Mouse (Mus musculus) MEL (cell line): ENCODE data around the gene Ikzf1. TPM values are rescaled to one million over a fixed set of nuclear protein-coding genes. Genes with fewer than 3 reads are reported as not detected.

Source experiments
- DNase-seq: peaks from one replicate; pipeline ENCODE4 v3.0.0; 2011; ENCODE audit warnings: low read depth, low spot score
- H3K27ac ChIP-seq: 2 replicates; pipeline ENCODE4 v1.5.1; 2012; ENCODE audit warnings: low read depth, mild to moderate bottlenecking, control low read depth, low read length, moderate library complexity; ENCODE audit not compliant: control insufficient read depth
- H3K27me3 ChIP-seq, 2 experiments: fragments of 150-350 bp in 1 of 2; sonication (generic) in 1 of 2; 2 replicates each; pipeline ENCODE4 v1.6.1; 2012; ENCODE audit warnings: low read length in 2 of 2, mild to moderate bottlenecking in 2 of 2, improper control_type of control experiment in 1 of 2, moderate library complexity in 1 of 2; ENCODE audit not compliant: insufficient read depth in 2 of 2, control insufficient read depth in 1 of 2
- H3K36me3 ChIP-seq, 2 experiments: 2 replicates each; pipeline ENCODE4 v1.6.1; 2012 to 2014; ENCODE audit warnings: low read length in 2 of 2, improper control_type of control experiment in 1 of 2, inconsistent platforms in 1 of 2, mild to moderate bottlenecking in 1 of 2; ENCODE audit not compliant: insufficient read depth in 2 of 2, control insufficient read depth in 1 of 2
- H3K4me1 ChIP-seq, 2 experiments: fragments of 150-350 bp in 1 of 2; sonication (generic) in 1 of 2; 2 replicates each; pipeline ENCODE4 v1.6.1; 2012; ENCODE audit warnings: low read length in 2 of 2, improper control_type of control experiment in 1 of 2, mild to moderate bottlenecking in 1 of 2; ENCODE audit not compliant: insufficient read depth in 2 of 2, control insufficient read depth in 1 of 2
- H3K4me3 ChIP-seq, 2 experiments: fragments of 150-350 bp in 1 of 2; sonication (generic) in 1 of 2; 2 replicates each; pipeline ENCODE4 v1.5.1; 2012; ENCODE audit warnings: low read depth in 2 of 2, low read length in 2 of 2, mild to moderate bottlenecking in 2 of 2, moderate library complexity in 2 of 2, control low read depth in 1 of 2, improper control_type of control experiment in 1 of 2; ENCODE audit not compliant: control insufficient read depth in 1 of 2, insufficient read depth in 1 of 2
- H3K79me2 ChIP-seq: 2 replicates; pipeline ENCODE4 v1.6.1; 2012; ENCODE audit warnings: mild to moderate bottlenecking, low read length, moderate library complexity; ENCODE audit not compliant: control insufficient read depth, poor library complexity, insufficient read depth
- H3K9ac ChIP-seq: 2 replicates; pipeline ENCODE4 v1.6.1; 2012; ENCODE audit warnings: low read depth, mild to moderate bottlenecking, control low read depth, low read length, moderate library complexity; ENCODE audit not compliant: control insufficient read depth, poor library complexity, severe bottlenecking
- H3K9me3 ChIP-seq: fragments of 150-350 bp; sonication (generic); replicated peaks from 2 replicates; pipeline ENCODE4 v1.6.1; 2012; ENCODE audit warnings: mild to moderate bottlenecking, low read length, improper control_type of control experiment, moderate library complexity; ENCODE audit not compliant: insufficient read depth
- CHD2 ChIP-seq: IDR thresholded peaks from 2 replicates; pipeline ENCODE4 v1.6.1; 2011; ENCODE audit warnings: low read length, improper control_type of control experiment
- CTCF ChIP-seq, 3 experiments: IDR thresholded peaks in 2 of 3; conservative IDR thresholded peaks in 1 of 3; 2 replicates each; pipeline ENCODE4 v1.5.1; 2011 to 2012; ENCODE audit warnings: low read length in 3 of 3, low read depth in 2 of 3, mild to moderate bottlenecking in 2 of 3, improper control_type of control experiment in 1 of 3, inconsistent platforms in 1 of 3, mixed read lengths in 1 of 3, moderate library complexity in 1 of 3; ENCODE audit not compliant: control insufficient read depth in 1 of 3, insufficient read depth in 1 of 3, poor library complexity in 1 of 3, severe bottlenecking in 1 of 3
- EP300 ChIP-seq, 2 experiments: IDR thresholded peaks; 2 replicates each; pipeline ENCODE4 v1.6.1; 2011; ENCODE audit warnings: improper control_type of control experiment in 2 of 2, low read length in 2 of 2, low read depth in 1 of 2, mild to moderate bottlenecking in 1 of 2
- ETS1 ChIP-seq: IDR thresholded peaks from 2 replicates; pipeline ENCODE4 v1.6.1; 2012; ENCODE audit warnings: low read depth, mild to moderate bottlenecking, inconsistent platforms, low read length, improper control_type of control experiment, moderate library complexity
- GABPA ChIP-seq: IDR thresholded peaks from 2 replicates; pipeline ENCODE4 v1.6.1; 2012; ENCODE audit warnings: low read depth, mild to moderate bottlenecking, inconsistent platforms, low read length, improper control_type of control experiment, moderate library complexity
- GATA1 ChIP-seq: IDR thresholded peaks from 2 replicates; pipeline ENCODE4 v1.6.1; 2011; ENCODE audit warnings: low read depth, low read length, improper control_type of control experiment
- HCFC1 ChIP-seq: IDR thresholded peaks from 2 replicates; pipeline ENCODE4 v1.6.1; 2012; ENCODE audit warnings: low read depth, mild to moderate bottlenecking, inconsistent platforms, low read length, improper control_type of control experiment, moderate library complexity
- JUND ChIP-seq: IDR thresholded peaks from 2 replicates; pipeline ENCODE4 v1.6.1; 2011; ENCODE audit warnings: low read depth, mild to moderate bottlenecking, improper control_type of control experiment, low read length
- KAT2A ChIP-seq: conservative IDR thresholded peaks from 2 replicates; pipeline ENCODE4 v1.6.1; 2012; ENCODE audit warnings: low read depth, low read length, improper control_type of control experiment, inconsistent platforms
- MAFK ChIP-seq: IDR thresholded peaks from 2 replicates; pipeline ENCODE4 v1.6.1; 2011; ENCODE audit warnings: low read depth, mild to moderate bottlenecking, low read length, improper control_type of control experiment, borderline replicate concordance
- MAX ChIP-seq: IDR thresholded peaks from 2 replicates; pipeline ENCODE4 v1.6.1; 2011; ENCODE audit warnings: low read length, improper control_type of control experiment
- MAZ ChIP-seq: IDR thresholded peaks from 2 replicates; pipeline ENCODE4 v1.6.1; 2012; ENCODE audit warnings: low read depth, mild to moderate bottlenecking, inconsistent platforms, low read length, improper control_type of control experiment
- MYB ChIP-seq: IDR thresholded peaks from 2 replicates; pipeline ENCODE4 v1.6.1; 2011; ENCODE audit warnings: mild to moderate bottlenecking, low read depth, low read length, improper control_type of control experiment
- NRF1 ChIP-seq: IDR thresholded peaks from 2 replicates; pipeline ENCODE4 v1.6.1; 2014; ENCODE audit warnings: low read depth, mild to moderate bottlenecking, inconsistent platforms, low read length, improper control_type of control experiment, moderate library complexity; ENCODE audit not compliant: poor library complexity, insufficient read depth, severe bottlenecking
- POLR2AphosphoS5 ChIP-seq: IDR thresholded peaks from 2 replicates; pipeline ENCODE4 v1.6.1; 2012; ENCODE audit warnings: low read depth, borderline replicate concordance, mild to moderate bottlenecking, inconsistent platforms, low read length, moderate library complexity, mixed read lengths
- RAD21 ChIP-seq: IDR thresholded peaks from 2 replicates; pipeline ENCODE4 v1.6.1; 2011; ENCODE audit warnings: mild to moderate bottlenecking, low read depth, low read length, improper control_type of control experiment
- RCOR1 ChIP-seq: IDR thresholded peaks from 2 replicates; pipeline ENCODE4 v1.6.1; 2012; ENCODE audit warnings: low read depth, mild to moderate bottlenecking, inconsistent platforms, low read length, improper control_type of control experiment
- SMC3 ChIP-seq: IDR thresholded peaks from 2 replicates; pipeline ENCODE4 v1.6.1; 2011; ENCODE audit warnings: low read depth, low read length, improper control_type of control experiment
- TAL1 ChIP-seq: IDR thresholded peaks from 2 replicates; pipeline ENCODE4 v1.6.1; 2012; ENCODE audit warnings: mild to moderate bottlenecking, inconsistent platforms, low read length, moderate library complexity, mixed read lengths
- TCF12 ChIP-seq: IDR thresholded peaks from 2 replicates; pipeline ENCODE4 v1.6.1; 2014; ENCODE audit warnings: low read depth, mild to moderate bottlenecking, inconsistent platforms, low read length, improper control_type of control experiment, moderate library complexity
- USF2 ChIP-seq, 2 experiments: IDR thresholded peaks; 2 replicates each; pipeline ENCODE4 v1.6.1; 2011 to 2012; ENCODE audit warnings: improper control_type of control experiment in 2 of 2, low read length in 2 of 2, borderline replicate concordance in 1 of 2, inconsistent platforms in 1 of 2, low read depth in 1 of 2, mild to moderate bottlenecking in 1 of 2; ENCODE audit not compliant: insufficient read depth in 1 of 2
- polyA plus RNA-seq, 2 experiments: library from polyadenylated mRNA; stranded (reverse) in 1 of 2; unstranded in 1 of 2; fragments of >175 nt in 1 of 2; fragments of >200 nt in 1 of 2; gene quantifications; 2 replicates each; pipeline versions ENCODE4 v1.2.1 to v1.2.4; 2012; ENCODE audit warnings: low replicate concordance in 2 of 2, low read depth in 1 of 2; ENCODE audit not compliant: insufficient read length in 2 of 2, insufficient read depth in 1 of 2, missing spikeins in 1 of 2
- total RNA-seq: library from RNA; depleted of rRNA; stranded (reverse); fragments of 300-350 nt; gene quantifications from 2 replicates; pipeline ENCODE4 v1.2.3, GENCODE M21; 2012

Gene Ikzf1
- total and polyA plus RNA-seq, 3 experiments, result 28.0 to 128 (median 90.6) TPM

DNA sequence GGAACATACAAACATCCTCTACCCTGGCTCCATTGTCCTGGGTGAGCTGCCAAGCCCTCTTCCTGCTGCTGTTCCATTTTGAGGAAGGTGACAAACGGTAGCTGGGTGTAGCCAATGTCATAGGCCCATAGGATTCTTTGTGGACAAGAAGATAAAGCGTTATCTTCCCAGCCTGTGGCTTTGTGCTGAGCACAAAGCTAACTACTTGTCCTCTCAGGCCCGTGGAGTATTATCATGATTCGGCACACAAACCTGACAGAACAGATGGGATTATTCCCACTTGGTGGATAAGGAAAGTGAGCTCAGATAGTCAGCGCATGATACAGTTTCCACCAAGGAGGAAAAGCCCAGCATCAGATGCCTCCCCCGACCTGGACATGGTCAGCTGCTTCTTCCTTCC is 50.4 kb downstream of the Ikzf1 start (continued):
- TF ChIP-seq EP300 (IDR thresholded peaks at IDR 0.05; ENCODE audit: low read depth in 1 of 2, low read length in 2 of 2), result peak; percentile 100
- TF ChIP-seq POLR2AphosphoS5, result no peak

DNA sequence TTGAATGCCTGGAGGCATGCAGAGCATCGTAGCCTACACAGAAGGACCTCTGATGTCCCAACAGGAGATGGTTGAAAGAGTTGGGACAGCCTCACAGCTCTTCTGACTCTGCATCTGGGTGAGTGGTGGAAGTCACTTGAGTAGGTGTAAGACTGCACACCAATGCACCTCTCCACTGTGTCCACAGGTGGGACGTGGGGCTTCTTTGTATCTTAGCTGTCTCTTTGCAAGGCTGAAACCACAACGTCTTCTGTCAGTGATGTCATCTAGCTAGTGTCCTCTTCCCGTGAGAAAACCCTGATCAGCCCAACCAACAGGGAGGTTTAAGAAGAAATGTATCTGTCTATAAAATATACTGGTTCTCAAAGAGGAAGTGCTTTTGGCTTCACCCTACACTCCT is 52.1 kb downstream of the Ikzf1 start:
- Histone ChIP-seq H3K27me3 (no peaks in the 10 kb centered on the region), H3K9ac (no peak overlapping the region)
- TF ChIP-seq MAZ (no peak), JUND (no peak), ETS1 (peak; percentile 66), RCOR1 (no peak), GATA1 (no peak), NRF1 (no peak), GABPA (no peak), KAT2A (no peak), EP300 (IDR thresholded peaks at IDR 0.05; ENCODE audit: low read depth in 1 of 2, low read length in 2 of 2) (0 out of 4 replicates have a peak, but pooled peaks of 1 of the 2 experiments have one; percentile 13)
- TF ChIP-seq, all 39 proteins: peak for 2
- Histone ChIP-seq H3K36me3 (peaks cover 27 to 81% of the 10 kb centered on the region in 2 experiments), H3K27ac (peak overlapping the region; percentile 86), H3K4me3 (no peak overlapping the region), H3K4me1 (peaks cover 53 to 61% of the 10 kb centered on the region in 2 experiments), H3K9me3 (no peaks in the 10 kb centered on the region), H3K79me2 (peaks cover 22% of the 10 kb centered on the region; the same call in 1 of the 2 replicates)
- DNase-seq, result peak; percentile 73

DNA sequence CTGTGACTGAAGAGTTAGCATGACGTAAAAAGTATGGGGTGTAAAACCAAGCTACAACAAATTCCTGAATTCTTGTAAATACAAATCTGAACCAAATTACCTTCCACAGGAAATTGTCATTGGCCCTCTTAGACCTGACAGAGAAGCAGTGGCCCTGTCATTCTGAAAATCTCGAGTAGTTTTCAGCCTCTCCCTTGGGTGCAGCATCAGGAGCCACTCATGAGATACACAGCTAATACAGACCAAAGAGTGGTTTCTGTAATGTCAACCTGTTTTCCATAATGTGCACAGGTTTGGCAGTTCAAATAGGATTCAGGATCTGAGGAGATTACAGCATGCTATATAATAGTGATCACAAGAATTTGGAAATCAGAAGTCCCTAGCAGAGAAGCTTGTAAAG is 52.8 kb downstream of the Ikzf1 start:
- DNase-seq, result no peak
- no peaks in the 10 kb centered on the region for H3K27me3 ChIP-seq
- peaks cover 23 to 81% of the 10 kb centered on the region in 2 experiments for H3K36me3 ChIP-seq
- H3K9me3 ChIP-seq, result no peaks in the 10 kb centered on the region
- peaks cover 22% of the 10 kb centered on the region; the same call in 1 of the 2 replicates for H3K79me2 ChIP-seq
- peaks cover 50 to 60% of the 10 kb centered on the region in 2 experiments for H3K4me1 ChIP-seq
- 0 out of 2 replicates have a peak overlapping the region, but pooled peaks have one; percentile 19 for H3K27ac ChIP-seq
- TF ChIP-seq HCFC1, result no peak
- no peak for TF ChIP-seq MAFK
- no peak for TF ChIP-seq NRF1
- no peak for TF ChIP-seq CHD2
- TF ChIP-seq CTCF (IDR thresholded peaks at IDR 0.05 in 2 of 3, conservative IDR thresholded peaks at IDR 0.05 in 1 of 3; ENCODE audit: control insufficient read depth in 1 of 3, insufficient read depth in 1 of 3, low read depth in 2 of 3, low read length in 3 of 3, poor library complexity in 1 of 3, severe bottlenecking in 1 of 3), result no peak
- TF ChIP-seq RAD21, result no peak
- no peak for TF ChIP-seq MAX
- TF ChIP-seq RCOR1, result no peak
- no peak for TF ChIP-seq SMC3
- TF ChIP-seq USF2 (IDR thresholded peaks at IDR 0.05; ENCODE audit: borderline replicate concordance in 1 of 2, insufficient read depth in 1 of 2, low read depth in 1 of 2, low read length in 2 of 2), result no peak
- no peak for TF ChIP-seq TAL1
- no peak for TF ChIP-seq MYB
- no peak for TF ChIP-seq TCF12
- no peak overlapping the region for H3K4me3 ChIP-seq
- H3K9ac ChIP-seq, result no peak overlapping the region
